Mouse (Mus musculus) heart, adult 2 months (tissue): ENCODE measurements at regions not wholly inside any gene's neighbourhood (a gene's known extent, or its start where the extent isn't known, plus 50 kb on each side); places are given as distances from the start of the nearest gene placed in this dataset.

ENCODE experiments used
- CTCF ChIP-seq: fragments of 200-600 bp; IDR thresholded peaks from 2 replicates; pipeline ENCODE4 v1.8.1; 2022; ENCODE audit warnings: antibody characterized with exemption, mild to moderate bottlenecking, moderate library complexity
- EP300 ChIP-seq: fragments of 200-500 bp; IDR thresholded peaks from 2 replicates; pipeline ENCODE4 v1.6.1; 2011; ENCODE audit warnings: low read depth, low read length, control low read depth; ENCODE audit not compliant: insufficient read depth
- POLR2A ChIP-seq: fragments of 200-500 bp; IDR thresholded peaks from 2 replicates; pipeline ENCODE4 v1.6.1; 2011; ENCODE audit warnings: mild to moderate bottlenecking, low read depth, low read length, control low read depth; ENCODE audit not compliant: insufficient read depth

GRCm38 (mm10) chr6:16667241-16667640 lies 231.0 kb downstream of the Tfec start:
- TF ChIP-seq EP300 (no peak), CTCF (no peak), POLR2A (no peak)
